Mouse (Mus musculus): Measurements from ENCODE around the gene Olfr183. TPM values are rescaled to one million over a fixed set of nuclear protein-coding genes. Genes with fewer than 3 reads are reported as not detected.
"Not testable (repeated sequence)": the region's sequence is repeated elsewhere in the genome, so short reads cannot be mapped to it uniquely, and the experiment has no call there.

Olfr183 gene
- polyA plus RNA-seq (2015; fragmentation: Nextera tagmentation; extraction: Ambion mirVana), result not detected in 2 replicates

DNA sequence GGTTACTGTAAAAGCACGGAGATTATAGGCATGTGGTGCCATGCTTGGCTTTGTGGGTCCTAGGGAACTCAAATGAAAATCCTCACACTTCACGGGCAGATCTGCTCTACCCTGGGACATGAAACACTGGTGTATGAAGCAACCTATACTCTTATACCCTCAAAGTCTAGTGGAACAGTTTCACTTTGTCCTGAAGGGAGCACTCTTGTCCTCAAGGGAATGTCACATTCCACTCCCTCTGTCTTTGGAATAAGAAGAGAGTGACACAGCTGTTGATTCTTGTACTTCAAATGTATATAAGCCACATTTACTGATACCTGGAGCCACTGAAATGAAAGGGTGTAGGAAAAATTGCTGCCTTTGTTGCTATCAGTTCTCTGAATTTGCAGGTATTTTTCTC, at the start of gene Olfr183:
Gene Olfr183 (plus strand): TSS at position 301 of the 400 bp plus-strand sequence.
- ATAC-seq (ENCODE audit: insufficient read depth, low FRiP score, low read depth), result no peak
- 70% methylated on average over 2 of the region's 2 CpGs for WGBS

DNA sequence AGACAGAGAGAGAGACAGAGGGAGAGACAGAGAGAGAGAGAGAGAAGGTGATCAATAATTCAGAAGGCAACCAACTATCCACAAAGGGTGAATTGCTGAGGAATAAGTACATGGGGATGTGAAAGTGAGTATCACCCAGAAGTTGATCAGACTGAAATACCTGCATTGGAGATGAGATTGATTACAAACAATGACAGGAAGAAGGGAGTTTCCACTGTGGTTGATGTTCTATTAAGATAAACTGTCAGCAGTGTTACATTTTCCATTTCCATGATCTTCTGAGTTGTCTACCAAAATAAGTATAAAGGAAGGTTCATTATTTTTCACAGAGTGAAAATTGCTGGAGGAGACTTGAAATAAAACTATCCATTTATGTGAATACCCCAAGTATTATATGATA, 12.0 kb downstream of the Olfr183 start:
- no peak for ATAC-seq (ENCODE audit: insufficient read depth, low FRiP score, low read depth)

More for the DNA sequence above, at the start of gene Olfr183:
- Histone ChIP-seq H3K9ac (no peak within 1 kb of the TSS), H3K36me3 (no peaks in the 10 kb centered on the region), H3K27ac (no peak within 1 kb of the TSS), H3K9me3 (no peaks in the 10 kb centered on the region), H3K27me3 (replicated peaks) (no peaks in the 10 kb centered on the region), H3K4me1 (no peaks in the 10 kb centered on the region), H3K4me2 (no peak within 1 kb of the TSS), H3K4me3 (replicated peaks) (no peak within 1 kb of the TSS)

DNA sequence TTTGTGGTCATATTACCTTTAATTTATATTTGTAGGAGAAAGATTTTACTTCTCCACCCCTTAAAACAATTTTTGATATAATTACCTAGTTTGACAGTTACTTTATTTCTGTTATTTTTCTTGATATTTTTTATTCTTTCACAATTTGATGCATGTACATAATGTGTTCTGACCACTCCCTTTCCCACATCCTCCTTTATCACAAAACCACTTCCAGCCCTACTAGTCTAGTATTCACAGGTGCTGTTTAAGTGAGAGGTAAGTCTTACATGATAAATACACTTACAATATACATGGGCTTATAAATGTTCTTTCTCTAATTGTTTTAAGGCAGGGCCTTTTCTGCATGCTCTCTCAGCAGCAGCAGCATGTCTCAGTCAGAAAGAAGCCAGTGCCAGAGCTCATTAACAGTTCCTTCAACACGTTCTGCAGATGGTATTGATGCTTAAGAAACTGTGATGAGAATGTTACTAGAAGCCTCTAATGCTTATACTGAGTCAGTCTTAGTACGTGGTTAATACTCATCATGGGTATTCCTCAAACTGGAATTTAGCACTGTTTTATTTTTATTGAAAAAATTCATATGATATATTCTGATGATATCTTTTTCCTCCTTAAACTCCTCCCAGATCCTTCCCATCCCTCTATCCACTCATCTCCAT, 18.3 kb downstream of the Olfr183 start:
- H3K4me2 ChIP-seq, result no peak overlapping the region
- H3K9me3 ChIP-seq, result no peaks in the 10 kb centered on the region
- H3K4me1 ChIP-seq, result no peaks in the 10 kb centered on the region
- no peak overlapping the region for H3K4me3 ChIP-seq (replicated peaks)
- no peak overlapping the region for H3K27ac ChIP-seq
- ATAC-seq (ENCODE audit: insufficient read depth, low FRiP score, low read depth), result no peak
- WGBS, result 55% methylated on average over 2 of the region's 2 CpGs
- H3K36me3 ChIP-seq, result no peaks in the 10 kb centered on the region
- H3K27me3 ChIP-seq (replicated peaks), result no peaks in the 10 kb centered on the region
- H3K9ac ChIP-seq, result no peak overlapping the region

More for the DNA sequence above, 12.0 kb downstream of the Olfr183 start:
- no peaks in the 10 kb centered on the region for H3K27me3 ChIP-seq (replicated peaks)
- no peak overlapping the region for H3K27ac ChIP-seq
- no peak overlapping the region for H3K4me2 ChIP-seq
- no peaks in the 10 kb centered on the region for H3K36me3 ChIP-seq
- H3K9me3 ChIP-seq, result no peaks in the 10 kb centered on the region
- no peaks in the 10 kb centered on the region for H3K4me1 ChIP-seq
- H3K4me3 ChIP-seq (replicated peaks), result no peak overlapping the region
- H3K9ac ChIP-seq, result no peak overlapping the region

DNA sequence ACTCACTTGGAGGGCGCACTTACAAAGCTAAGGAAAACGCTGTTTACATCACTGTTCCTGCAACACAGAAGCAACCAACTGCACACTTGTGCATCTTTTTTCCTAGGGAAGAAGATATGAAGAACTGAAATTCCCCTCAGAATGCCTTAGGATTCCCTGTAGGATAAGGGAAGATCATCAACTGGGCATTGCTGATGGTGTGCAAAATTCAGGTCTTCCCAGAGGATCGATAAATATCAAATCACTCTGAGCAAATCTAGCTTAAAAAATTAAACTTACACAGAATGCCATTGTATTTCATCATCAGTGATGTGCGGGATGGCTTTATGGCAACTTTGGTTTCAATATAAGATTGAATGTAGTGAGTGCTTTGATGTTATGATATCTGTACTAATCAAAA, 35.0 kb downstream of the Olfr183 start, which contains the start of gene Olfr186:
Gene Olfr186 (minus strand): TSS at position 101 of the 400 bp plus-strand sequence.
- no peak for ATAC-seq (ENCODE audit: insufficient read depth, low FRiP score, low read depth)
- H3K27me3 ChIP-seq (replicated peaks), result no peaks in the 10 kb centered on the region
- WGBS, result 88% methylated on average over 4 of the region's 4 CpGs

DNA sequence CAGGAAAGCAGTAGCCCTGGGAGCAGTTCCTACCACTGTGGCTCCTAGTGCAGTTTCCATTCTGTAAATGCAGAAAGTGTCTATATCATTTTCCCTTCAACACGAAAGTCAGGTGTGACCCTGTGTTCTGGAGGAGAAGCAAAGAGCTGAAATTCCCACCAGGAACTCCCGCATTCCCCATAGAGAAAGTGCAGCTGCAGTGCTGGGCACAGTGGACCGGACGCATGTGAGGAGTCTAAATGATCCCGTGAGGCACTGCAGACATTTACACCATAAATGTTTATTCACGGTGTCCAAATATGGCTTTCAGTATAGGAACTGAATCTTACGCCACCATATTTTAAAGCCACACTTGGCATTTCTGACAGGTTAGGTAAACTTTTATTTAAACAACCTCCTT, 44.6 kb downstream of the Olfr183 start, which contains the start of gene Olfr187:
Gene Olfr187 (minus strand): TSS at position 58 of the 400 bp plus-strand sequence.
- WGBS, result 45% methylated on average over 7 of the region's 7 CpGs
- Histone ChIP-seq H3K9me3 (no peaks in the 10 kb centered on the region), H3K4me2 (peak within 1 kb of the TSS; percentile 24), H3K9ac (no peak within 1 kb of the TSS), H3K4me1 (no peaks in the 10 kb centered on the region), H3K36me3 (no peaks in the 10 kb centered on the region), H3K27ac (no peak within 1 kb of the TSS), H3K4me3 (replicated peaks) (0 out of 2 replicates have a peak within 1 kb of the TSS, but pooled peaks have one; percentile 9), H3K27me3 (replicated peaks) (no peaks in the 10 kb centered on the region)
- ATAC-seq (ENCODE audit: insufficient read depth, low FRiP score, low read depth), result peak; percentile 73; the same call in 1 of the 2 replicates

More for the DNA sequence above, 35.0 kb downstream of the Olfr183 start, which contains the start of gene Olfr186:
- Histone ChIP-seq H3K4me1 (no peaks in the 10 kb centered on the region), H3K9me3 (no peaks in the 10 kb centered on the region), H3K36me3 (no peaks in the 10 kb centered on the region), H3K4me3 (replicated peaks) (no peak within 1 kb of the TSS), H3K4me2 (no peak within 1 kb of the TSS), H3K9ac (no peak within 1 kb of the TSS), H3K27ac (no peak within 1 kb of the TSS)

DNA sequence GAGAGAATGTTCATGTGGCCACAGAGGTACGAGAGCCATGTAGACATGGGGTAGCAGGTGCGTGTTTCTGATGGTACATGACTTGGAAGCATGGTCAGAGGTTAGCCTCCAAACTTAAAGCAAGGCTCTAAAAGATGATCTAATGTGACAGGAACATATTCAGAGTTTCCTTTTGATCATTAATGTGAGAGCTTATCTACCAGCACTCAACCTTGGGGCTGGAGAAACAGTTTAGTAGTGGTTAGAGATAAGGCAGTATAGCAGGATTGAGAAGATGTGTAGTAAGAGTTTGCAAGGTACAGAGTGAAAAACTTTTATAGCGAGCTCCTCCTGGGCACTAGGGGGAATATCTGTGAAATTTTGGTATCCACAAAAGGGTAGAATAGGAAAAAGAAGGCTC, 50.7 kb downstream of the Olfr183 start:
- H3K36me3 ChIP-seq, result no peaks in the 10 kb centered on the region
- no peaks in the 10 kb centered on the region for H3K27me3 ChIP-seq (replicated peaks)
- H3K9me3 ChIP-seq, result no peaks in the 10 kb centered on the region
- 82% methylated on average over 3 of the region's 3 CpGs for WGBS
- no peak overlapping the region for H3K27ac ChIP-seq
- no peak overlapping the region for H3K4me3 ChIP-seq (replicated peaks)
- H3K4me2 ChIP-seq, result no peak overlapping the region
- H3K4me1 ChIP-seq, result no peaks in the 10 kb centered on the region
- no peak for ATAC-seq (ENCODE audit: insufficient read depth, low FRiP score, low read depth)
- H3K9ac ChIP-seq, result no peak overlapping the region

DNA sequence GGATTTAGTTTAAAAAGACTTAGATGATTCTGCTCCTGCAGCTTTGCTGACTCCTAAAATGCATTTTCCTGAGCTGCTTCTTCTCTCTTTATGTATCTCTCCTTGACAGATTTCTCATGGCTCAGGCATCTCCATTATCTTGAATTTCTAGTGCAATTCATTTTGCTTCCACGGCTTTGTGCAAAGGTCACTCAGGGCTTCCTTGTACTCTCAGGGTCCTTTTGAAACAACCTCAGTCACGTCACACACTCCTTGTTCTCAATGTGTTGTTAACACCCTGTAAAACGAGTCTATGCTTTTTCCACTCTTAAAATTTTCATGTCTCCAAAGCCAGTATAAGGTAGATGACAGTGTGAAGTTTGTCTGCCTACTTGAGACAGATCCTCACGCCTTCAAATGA, 52.4 kb downstream of the Olfr183 start:
- no peak overlapping the region for H3K4me3 ChIP-seq (replicated peaks)
- ATAC-seq (ENCODE audit: insufficient read depth, low FRiP score, low read depth), result no peak

DNA sequence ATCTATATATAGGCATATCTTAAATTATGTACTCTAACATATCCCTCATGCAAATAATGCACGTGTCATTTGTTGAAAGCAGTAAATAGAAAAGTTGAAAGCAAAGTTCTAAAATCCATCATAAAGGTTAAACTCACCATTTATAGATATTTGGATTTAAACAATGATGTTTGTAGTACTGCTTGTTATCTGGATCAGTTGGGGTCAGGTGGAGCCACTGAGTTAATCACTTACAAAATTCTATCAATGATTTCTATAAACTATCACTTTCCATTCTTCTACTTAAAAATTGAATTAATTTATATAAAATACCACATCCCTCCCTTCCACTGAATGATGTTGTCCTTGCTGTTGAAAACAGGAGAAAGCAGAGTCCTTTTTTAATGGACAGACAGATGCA, 53.7 kb downstream of the Olfr183 start:
- Histone ChIP-seq H3K4me3 (replicated peaks) (no peak overlapping the region), H3K4me1 (no peaks in the 10 kb centered on the region), H3K27me3 (replicated peaks) (no peaks in the 10 kb centered on the region), H3K9me3 (no peaks in the 10 kb centered on the region), H3K27ac (no peak overlapping the region), H3K4me2 (no peak overlapping the region), H3K36me3 (no peaks in the 10 kb centered on the region), H3K9ac (no peak overlapping the region)
- ATAC-seq (ENCODE audit: insufficient read depth, low FRiP score, low read depth), result no peak
- WGBS, result 62% methylated on average over 1 of the region's 1 CpGs

More for the DNA sequence above, 52.4 kb downstream of the Olfr183 start:
- 61% methylated on average over 4 of the region's 4 CpGs for WGBS
- Histone ChIP-seq H3K4me1 (no peaks in the 10 kb centered on the region), H3K4me2 (no peak overlapping the region), H3K27ac (no peak overlapping the region), H3K27me3 (replicated peaks) (no peaks in the 10 kb centered on the region), H3K9me3 (no peaks in the 10 kb centered on the region), H3K36me3 (no peaks in the 10 kb centered on the region), H3K9ac (no peak overlapping the region)

DNA sequence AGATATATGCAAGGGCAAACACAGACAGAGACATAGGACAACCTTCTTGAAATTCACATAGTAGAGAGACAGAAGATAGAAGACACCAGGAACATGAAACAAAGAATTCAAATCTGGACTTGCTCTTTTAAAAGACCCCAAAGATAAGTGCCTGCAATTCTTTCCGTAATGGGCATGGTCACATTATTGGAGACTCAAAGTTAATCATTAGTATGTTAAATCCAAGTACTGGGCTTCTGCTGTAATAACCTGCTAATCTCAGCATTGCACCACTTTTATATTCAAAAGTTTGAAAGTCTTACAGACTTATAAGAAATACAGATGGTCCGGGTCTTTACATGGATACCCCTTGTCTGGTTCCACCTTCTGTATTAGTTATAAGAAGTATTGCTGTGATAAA, 54.1 kb downstream of the Olfr183 start:
- not testable (repeated sequence) for ATAC-seq (ENCODE audit: insufficient read depth, low FRiP score, low read depth); H3K9ac ChIP-seq; H3K36me3 ChIP-seq; H3K4me1 ChIP-seq; H3K4me2 ChIP-seq; H3K27me3 ChIP-seq (replicated peaks); H3K27ac ChIP-seq; H3K4me3 ChIP-seq (replicated peaks); H3K9me3 ChIP-seq
- 86% methylated on average over 2 of the region's 2 CpGs for WGBS

Other genes starting within 250 kb of the Olfr183 start
- not detected in 2 replicates for gene Olfr172, start 232.2 kb upstream of the Olfr183 start, polyA plus RNA-seq (2015; fragmentation: Nextera tagmentation; extraction: Ambion mirVana)
- gene Olfr173, start 195.1 kb upstream of the Olfr183 start, polyA plus RNA-seq (2015; fragmentation: Nextera tagmentation; extraction: Ambion mirVana), result not detected in 2 replicates
- not detected in 2 replicates for gene Olfr175-ps1, start 168.6 kb upstream of the Olfr183 start, polyA plus RNA-seq (2015; fragmentation: Nextera tagmentation; extraction: Ambion mirVana)
- not detected in 2 replicates for gene Olfr177, start 120.6 kb upstream of the Olfr183 start, polyA plus RNA-seq (2015; fragmentation: Nextera tagmentation; extraction: Ambion mirVana)
- gene Olfr178, start 103.3 kb upstream of the Olfr183 start, polyA plus RNA-seq (2015; fragmentation: Nextera tagmentation; extraction: Ambion mirVana), result not detected in 2 replicates
- not detected in 2 replicates for gene Olfr181, start 66.6 kb upstream of the Olfr183 start, polyA plus RNA-seq (2015; fragmentation: Nextera tagmentation; extraction: Ambion mirVana)
- not detected in 2 replicates for gene Olfr180, start 66.0 kb upstream of the Olfr183 start, polyA plus RNA-seq (2015; fragmentation: Nextera tagmentation; extraction: Ambion mirVana)
- gene Olfr186, start 34.9 kb downstream of the Olfr183 start, polyA plus RNA-seq (2015; fragmentation: Nextera tagmentation; extraction: Ambion mirVana), result 0.13 and 0.35 TPM in 2 replicates
- gene Olfr187, start 44.4 kb downstream of the Olfr183 start, polyA plus RNA-seq (2015; fragmentation: Nextera tagmentation; extraction: Ambion mirVana), result 0.10 TPM in 1 of 2 replicates, not detected in the other
- not detected in 2 replicates for gene Olfr190, start 82.6 kb downstream of the Olfr183 start, polyA plus RNA-seq (2015; fragmentation: Nextera tagmentation; extraction: Ambion mirVana)
- not detected in 2 replicates for gene Olfr191, start 94.5 kb downstream of the Olfr183 start, polyA plus RNA-seq (2015; fragmentation: Nextera tagmentation; extraction: Ambion mirVana)
- not detected in 2 replicates for gene Olfr193, start 116.5 kb downstream of the Olfr183 start, polyA plus RNA-seq (2015; fragmentation: Nextera tagmentation; extraction: Ambion mirVana)
- gene Olfr194, start 125.7 kb downstream of the Olfr183 start, polyA plus RNA-seq (2015; fragmentation: Nextera tagmentation; extraction: Ambion mirVana), result not detected in 2 replicates
- gene Olfr195, start 151.7 kb downstream of the Olfr183 start, polyA plus RNA-seq (2015; fragmentation: Nextera tagmentation; extraction: Ambion mirVana), result not detected in 2 replicates
- not detected in 2 replicates for gene Olfr196, start 175.1 kb downstream of the Olfr183 start, polyA plus RNA-seq (2015; fragmentation: Nextera tagmentation; extraction: Ambion mirVana)
- not detected in 2 replicates for gene Olfr198, start 208.2 kb downstream of the Olfr183 start, polyA plus RNA-seq (2015; fragmentation: Nextera tagmentation; extraction: Ambion mirVana)
- not detected in 2 replicates for gene Olfr199, start 224.4 kb downstream of the Olfr183 start, polyA plus RNA-seq (2015; fragmentation: Nextera tagmentation; extraction: Ambion mirVana)

All from stomach, embryonic 15.5 days (tissue).